Mouse (Mus musculus): ENCODE measurements at regions not wholly inside any gene's neighbourhood (a gene's known extent, or its start where the extent isn't known, plus 50 kb on each side); places are given as distances from the start of the nearest gene placed in this dataset.
"Not testable (repeated sequence)": the region's sequence is repeated elsewhere in the genome, so short reads cannot be mapped to it uniquely, and the experiment has no call there.

GRCm38 (mm10) chr9:31645114-31645513 lies 180.9 kb upstream of the Tmem45b start:
- 83% methylated on average over 7 of the region's 7 CpGs for WGBS
- ATAC-seq (ENCODE audit: insufficient number of reproducible peaks, insufficient read depth, low FRiP score, low read depth): no peak
- no peak overlapping the region for H3K27ac ChIP-seq (ENCODE audit: low read length)

GRCm38 (mm10) chr9:31644106-31644505 lies 179.8 kb upstream of the Tmem45b start:
- no peaks in the 10 kb centered on the region for H3K36me3 ChIP-seq (ENCODE audit: control insufficient read depth, insufficient read depth, low read length)
- H3K9ac ChIP-seq (replicated peaks; ENCODE audit: low read depth, low read length): no peak overlapping the region
- 88% methylated on average over 3 of the region's 3 CpGs for WGBS
- no peak overlapping the region for H3K4me2 ChIP-seq (replicated peaks; ENCODE audit: low read depth, low read length)
- no peaks in the 10 kb centered on the region for H3K9me3 ChIP-seq (ENCODE audit: control insufficient read depth, low read depth, low read length)
- no peak overlapping the region for H3K4me3 ChIP-seq (ENCODE audit: low read depth, low read length)
- no peaks in the 10 kb centered on the region for H3K27me3 ChIP-seq (ENCODE audit: control insufficient read depth, insufficient read depth, low read length)
- no peaks in the 10 kb centered on the region for H3K4me1 ChIP-seq (ENCODE audit: control insufficient read depth, insufficient read depth, low read length)
- H3K27ac ChIP-seq (ENCODE audit: low read length): no peak overlapping the region
- no peak for ATAC-seq (ENCODE audit: insufficient number of reproducible peaks, insufficient read depth, low FRiP score, low read depth)

More at GRCm38 (mm10) chr9:31645114-31645513, 180.9 kb upstream of the Tmem45b start:
- H3K9me3 ChIP-seq (ENCODE audit: control insufficient read depth, low read depth, low read length): no peaks in the 10 kb centered on the region
- H3K4me3 ChIP-seq (ENCODE audit: low read depth, low read length): no peak overlapping the region
- no peaks in the 10 kb centered on the region for H3K4me1 ChIP-seq (ENCODE audit: control insufficient read depth, insufficient read depth, low read length)
- no peaks in the 10 kb centered on the region for H3K27me3 ChIP-seq (ENCODE audit: control insufficient read depth, insufficient read depth, low read length)
- no peak overlapping the region for H3K9ac ChIP-seq (replicated peaks; ENCODE audit: low read depth, low read length)
- H3K4me2 ChIP-seq (replicated peaks; ENCODE audit: low read depth, low read length): no peak overlapping the region
- H3K36me3 ChIP-seq (ENCODE audit: control insufficient read depth, insufficient read depth, low read length): no peaks in the 10 kb centered on the region

DNA sequence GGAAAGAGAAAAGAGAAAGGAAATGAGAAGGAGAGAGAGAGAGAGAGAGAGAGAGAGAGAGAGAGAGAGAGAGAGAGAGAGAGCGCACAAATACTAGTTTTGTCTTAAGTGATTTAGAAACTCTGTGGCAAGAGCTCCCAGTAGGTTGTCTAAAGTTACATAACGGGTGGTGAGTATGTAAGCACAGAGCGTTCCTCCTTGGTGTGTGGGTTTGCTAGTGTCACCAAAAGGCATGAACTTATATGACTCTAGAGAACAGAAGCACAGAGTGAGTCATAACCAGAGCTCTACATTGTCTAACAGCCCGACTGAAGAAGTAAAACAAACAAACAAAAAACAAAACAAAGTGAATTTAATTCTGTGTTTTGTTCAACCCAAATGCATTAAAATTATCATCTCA lies 177.9 kb upstream of the Tmem45b start:
- Histone ChIP-seq H3K27me3 (ENCODE audit: control insufficient read depth, insufficient read depth, low read length) (no peaks in the 10 kb centered on the region), H3K36me3 (ENCODE audit: control insufficient read depth, insufficient read depth, low read length) (no peaks in the 10 kb centered on the region), H3K9me3 (ENCODE audit: control insufficient read depth, low read depth, low read length) (no peaks in the 10 kb centered on the region), H3K27ac (ENCODE audit: low read length) (no peak overlapping the region), H3K4me2 (replicated peaks; ENCODE audit: low read depth, low read length) (no peak overlapping the region), H3K9ac (replicated peaks; ENCODE audit: low read depth, low read length) (no peak overlapping the region), H3K4me3 (ENCODE audit: low read depth, low read length) (no peak overlapping the region), H3K4me1 (ENCODE audit: control insufficient read depth, insufficient read depth, low read length) (no peaks in the 10 kb centered on the region)
- 68% methylated on average over 4 of the region's 4 CpGs for WGBS
- no peak for ATAC-seq (ENCODE audit: insufficient number of reproducible peaks, insufficient read depth, low FRiP score, low read depth)

DNA sequence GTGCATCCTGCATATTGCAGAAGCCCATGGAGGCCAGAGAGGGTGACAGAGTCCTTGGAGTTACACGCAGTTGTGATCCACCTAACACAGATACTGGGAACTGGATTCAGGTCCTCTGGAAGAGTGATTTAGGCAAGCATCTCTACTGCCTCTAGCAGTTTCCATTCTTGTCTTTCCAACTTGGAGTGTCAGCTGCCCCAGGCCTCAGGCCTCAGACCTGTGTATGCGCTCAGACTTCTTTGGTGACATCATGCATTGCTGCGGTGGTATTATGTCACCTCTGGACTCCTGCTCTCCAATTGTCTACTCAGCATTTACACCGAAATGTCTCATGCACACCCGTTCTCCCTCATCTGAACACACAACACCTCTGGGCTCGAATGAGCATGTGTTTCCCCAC lies 164.0 kb upstream of the Tmem45b start:
- no peak for ATAC-seq (ENCODE audit: insufficient number of reproducible peaks, insufficient read depth, low FRiP score, low read depth)
- H3K9ac ChIP-seq (replicated peaks; ENCODE audit: low read depth, low read length): no peak overlapping the region
- no peaks in the 10 kb centered on the region for H3K27me3 ChIP-seq (ENCODE audit: control insufficient read depth, insufficient read depth, low read length)
- no peaks in the 10 kb centered on the region for H3K4me1 ChIP-seq (ENCODE audit: control insufficient read depth, insufficient read depth, low read length)
- no peaks in the 10 kb centered on the region for H3K36me3 ChIP-seq (ENCODE audit: control insufficient read depth, insufficient read depth, low read length)
- WGBS: 89% methylated on average over 6 of the region's 6 CpGs
- no peak overlapping the region for H3K4me3 ChIP-seq (ENCODE audit: low read depth, low read length)
- no peak overlapping the region for H3K27ac ChIP-seq (ENCODE audit: low read length)
- no peaks in the 10 kb centered on the region for H3K9me3 ChIP-seq (ENCODE audit: control insufficient read depth, low read depth, low read length)
- H3K4me2 ChIP-seq (replicated peaks; ENCODE audit: low read depth, low read length): no peak overlapping the region

DNA sequence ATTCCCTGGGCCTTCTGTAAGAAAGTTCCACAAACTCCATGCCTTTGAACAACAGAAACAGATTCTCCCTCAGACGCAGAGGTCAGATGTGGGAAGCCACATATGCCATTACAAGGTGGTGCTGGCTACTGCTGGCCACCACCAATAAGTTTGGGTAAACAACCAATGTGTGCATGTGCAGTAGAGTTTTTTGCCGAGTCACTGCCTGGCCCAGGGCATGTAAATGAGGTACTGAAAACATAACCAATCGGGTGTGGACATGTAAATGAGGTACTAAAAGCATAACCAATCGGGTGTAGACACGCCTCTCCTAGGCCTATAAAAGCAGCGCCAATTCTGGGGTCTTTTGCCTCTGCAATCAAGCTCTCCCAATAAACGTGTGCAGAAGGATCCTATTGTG lies 157.3 kb upstream of the Tmem45b start:
- not testable (repeated sequence) for H3K4me2 ChIP-seq (replicated peaks; ENCODE audit: low read depth, low read length); H3K27ac ChIP-seq (ENCODE audit: low read length); ATAC-seq (ENCODE audit: insufficient number of reproducible peaks, insufficient read depth, low FRiP score, low read depth); H3K36me3 ChIP-seq (ENCODE audit: control insufficient read depth, insufficient read depth, low read length); H3K27me3 ChIP-seq (ENCODE audit: control insufficient read depth, insufficient read depth, low read length); H3K4me1 ChIP-seq (ENCODE audit: control insufficient read depth, insufficient read depth, low read length); H3K9me3 ChIP-seq (ENCODE audit: control insufficient read depth, low read depth, low read length); H3K4me3 ChIP-seq (ENCODE audit: low read depth, low read length); H3K9ac ChIP-seq (replicated peaks; ENCODE audit: low read depth, low read length)
- WGBS: 94% methylated on average over 7 of the region's 7 CpGs

DNA sequence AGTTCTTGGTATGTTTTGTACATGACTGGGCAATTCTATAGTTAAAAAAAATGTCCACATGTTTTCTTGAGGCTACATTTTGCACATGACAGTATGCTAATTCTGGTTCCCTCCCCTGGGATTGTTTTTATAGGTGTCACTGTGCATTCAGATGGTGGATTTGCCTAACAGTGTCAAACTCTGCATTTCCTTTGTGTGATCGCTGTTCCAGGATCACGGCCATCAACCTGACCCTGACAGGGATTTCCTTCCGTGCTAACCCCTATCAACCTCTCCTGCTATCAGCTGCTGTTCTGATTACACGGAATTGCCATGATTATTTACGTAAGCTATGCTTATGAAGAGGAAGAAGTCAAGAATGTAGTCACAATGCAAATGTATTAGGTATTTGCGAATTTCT lies 155.1 kb upstream of the Tmem45b start:
- Histone ChIP-seq H3K9me3 (ENCODE audit: control insufficient read depth, low read depth, low read length) (no peaks in the 10 kb centered on the region), H3K36me3 (ENCODE audit: control insufficient read depth, insufficient read depth, low read length) (no peaks in the 10 kb centered on the region), H3K9ac (replicated peaks; ENCODE audit: low read depth, low read length) (no peak overlapping the region), H3K27ac (ENCODE audit: low read length) (no peak overlapping the region), H3K4me1 (ENCODE audit: control insufficient read depth, insufficient read depth, low read length) (no peaks in the 10 kb centered on the region), H3K27me3 (ENCODE audit: control insufficient read depth, insufficient read depth, low read length) (no peaks in the 10 kb centered on the region), H3K4me2 (replicated peaks; ENCODE audit: low read depth, low read length) (no peak overlapping the region), H3K4me3 (ENCODE audit: low read depth, low read length) (no peak overlapping the region)
- 57% methylated on average over 6 of the region's 6 CpGs for WGBS
- no peak for ATAC-seq (ENCODE audit: insufficient number of reproducible peaks, insufficient read depth, low FRiP score, low read depth)

- Histone ChIP-seq H3K27me3 (ENCODE audit: control insufficient read depth, insufficient read depth, low read length) (no peaks in the 10 kb centered on the region), H3K36me3 (ENCODE audit: control insufficient read depth, insufficient read depth, low read length) (no peaks in the 10 kb centered on the region), H3K4me1 (ENCODE audit: control insufficient read depth, insufficient read depth, low read length) (0 out of 2 replicates have a peak, but pooled peaks cover 2% of the 10 kb centered on the region), H3K4me2 (replicated peaks; ENCODE audit: low read depth, low read length) (no peak overlapping the region), H3K9ac (replicated peaks; ENCODE audit: low read depth, low read length) (no peak overlapping the region), H3K27ac (ENCODE audit: low read length) (no peak overlapping the region), H3K4me3 (ENCODE audit: low read depth, low read length) (no peak overlapping the region), H3K9me3 (ENCODE audit: control insufficient read depth, low read depth, low read length) (no peaks in the 10 kb centered on the region)
- 59% methylated on average over 13 of the region's 13 CpGs for whole genome bisulfite sequencing
- ATAC-seq (ENCODE audit: insufficient number of reproducible peaks, insufficient read depth, low FRiP score, low read depth): no peak
Observed at GRCm38 (mm10) chr9:31614250-31614945, 150.1 kb upstream of the Tmem45b start.

GRCm38 (mm10) chr9:31611036-31611695 lies 146.9 kb upstream of the Tmem45b start:
- H3K4me2 ChIP-seq (replicated peaks; ENCODE audit: low read depth, low read length): no peak overlapping the region
- H3K4me1 ChIP-seq (ENCODE audit: control insufficient read depth, insufficient read depth, low read length): 0 out of 2 replicates have a peak, but pooled peaks cover 2% of the 10 kb centered on the region
- WGBS: 77% methylated on average over 8 of the region's 8 CpGs
- H3K27me3 ChIP-seq (ENCODE audit: control insufficient read depth, insufficient read depth, low read length): no peaks in the 10 kb centered on the region
- no peak for ATAC-seq (ENCODE audit: insufficient number of reproducible peaks, insufficient read depth, low FRiP score, low read depth)
- no peaks in the 10 kb centered on the region for H3K36me3 ChIP-seq (ENCODE audit: control insufficient read depth, insufficient read depth, low read length)
- H3K4me3 ChIP-seq (ENCODE audit: low read depth, low read length): no peak overlapping the region
- H3K27ac ChIP-seq (ENCODE audit: low read length): no peak overlapping the region
- no peaks in the 10 kb centered on the region for H3K9me3 ChIP-seq (ENCODE audit: control insufficient read depth, low read depth, low read length)
- H3K9ac ChIP-seq (replicated peaks; ENCODE audit: low read depth, low read length): no peak overlapping the region

All from stomach, embryonic 14.5 days (tissue).